Mouse (Mus musculus) megakaryocyte, embryonic 14.5 days (primary cell): ENCODE measurements around the gene Fgfr2.

Source experiments
- FLI1 ChIP-seq: IDR thresholded peaks from 2 replicates; pipeline ENCODE4 v1.6.1; 2012; ENCODE audit warnings: low read length, inconsistent platforms, mixed read lengths
- GATA1 ChIP-seq: IDR thresholded peaks from 3 replicates; pipeline ENCODE4 v1.6.1; 2012; ENCODE audit warnings: mixed read lengths, low read length, inconsistent platforms, borderline replicate concordance

- TF ChIP-seq FLI1 = no peak
- no peak for TF ChIP-seq GATA1
Measured at GRCm38 (mm10) chr7:132154368-132154961, 968.7 kb downstream of the Fgfr2 start, which contains the start of gene Cpxm2.
